Comparison of ENCODE assay signal across 17 mouse cellular contexts in genomic region chr12:25830057-25830456, GRCm38 (mm10).
"Had no signal": no experiment of that assay in that cellular context is flagged by ENCODE, and none has a peak within 500 bp of the region (broad histone marks: within the 10 kb centered on the region; RNA-seq: fewer than 3 reads in every experiment).

No protein-coding gene starts in this region.

- H3K4me3 ChIP-seq: layer of hippocampus, adult 2 months; limb, embryonic 10.5 days; liver, embryonic 15.5 days; midbrain, embryonic 10.5 days; neural tube, embryonic 13.5 days had no signal

- H3K27me3 ChIP-seq: liver, embryonic 15.5 days; neural tube, embryonic 13.5 days had no signal

- H3K27ac ChIP-seq: layer of hippocampus, adult 2 months; limb, embryonic 10.5 days; liver, embryonic 15.5 days; midbrain, embryonic 10.5 days; neural tube, embryonic 13.5 days had no signal

- H3K4me2 ChIP-seq: liver, embryonic 11.5 days; liver, embryonic 15.5 days; neural tube, embryonic 13.5 days had no signal

- DNase-seq: kidney, postnatal 10 days; kidney, postnatal 4 days; lung, adult 2 months; lung, postnatal 10 days; lung, postnatal 4 days; midbrain, embryonic 14.5 days; retina, postnatal 1 day; right cerebral cortex, postnatal 4 days; spleen, adult 18-20 months; thymus, adult 18-20 months; thymus, postnatal 14 days had no signal

- H3K9ac ChIP-seq: liver, embryonic 15.5 days; neural tube, embryonic 13.5 days had no signal

- H3K9me3 ChIP-seq: limb, embryonic 10.5 days; liver, embryonic 15.5 days; midbrain, embryonic 10.5 days; neural tube, embryonic 13.5 days had no signal

- H3K4me1 ChIP-seq: liver, embryonic 15.5 days had no signal

- H3K36me3 ChIP-seq: limb, embryonic 10.5 days; liver, embryonic 15.5 days; midbrain, embryonic 10.5 days; neural tube, embryonic 13.5 days had no signal
